Mouse (Mus musculus): ENCODE measurements around the gene Cdc37l1. TPM values are rescaled to one million over a fixed set of nuclear protein-coding genes. Genes with fewer than 3 reads are reported as not detected.

Cdc37l1 gene
- total and polyA plus RNA-seq, 3 experiments: 17.2 to 27.7 TPM; not detected in 1

- Histone ChIP-seq H3K27me3 (ENCODE audit: control insufficient read depth in 1 of 2, insufficient read depth in 2 of 2, low read length in 2 of 2) (no peaks in the 10 kb centered on the region), H3K27ac (ENCODE audit: control insufficient read depth, low read depth, low read length) (no peak overlapping the region), H3K9me3 (replicated peaks; ENCODE audit: insufficient read depth, low read length) (no peaks in the 10 kb centered on the region), H3K79me2 (ENCODE audit: control insufficient read depth, insufficient read depth, low read length, poor library complexity) (peaks cover 28% of the 10 kb centered on the region), H3K36me3 (ENCODE audit: control insufficient read depth in 1 of 2, insufficient read depth in 2 of 2, low read length in 2 of 2) (peaks cover 0 to 13% of the 10 kb centered on the region in 2 experiments; a peak in 3 of 4 replicates), H3K4me1 (ENCODE audit: control insufficient read depth in 1 of 2, insufficient read depth in 2 of 2, low read length in 2 of 2) (peaks cover 2 to 4% of the 10 kb centered on the region in 2 experiments; a peak in 3 of 4 replicates), H3K4me3 (ENCODE audit: control insufficient read depth in 1 of 2, insufficient read depth in 1 of 2, low read depth in 2 of 2, low read length in 2 of 2) (no peak overlapping the region), H3K9ac (ENCODE audit: control insufficient read depth, low read depth, low read length, poor library complexity, severe bottlenecking) (no peak overlapping the region)
- TF ChIP-seq MAFK (IDR thresholded peaks at IDR 0.05; ENCODE audit: borderline replicate concordance, low read depth, low read length) (no peak), ZKSCAN1 (IDR thresholded peaks at IDR 0.05; ENCODE audit: low read depth, low read length) (no peak), USF2 (IDR thresholded peaks at IDR 0.05; ENCODE audit: borderline replicate concordance in 1 of 2, insufficient read depth in 1 of 2, low read depth in 1 of 2, low read length in 2 of 2) (no peak), NELFE (IDR thresholded peaks at IDR 0.05; ENCODE audit: low read depth, low read length) (no peak), HCFC1 (IDR thresholded peaks at IDR 0.05; ENCODE audit: low read depth, low read length) (no peak), EP300 (IDR thresholded peaks at IDR 0.05; ENCODE audit: low read depth in 1 of 2, low read length in 2 of 2) (no peak), USF1 (IDR thresholded peaks at IDR 0.05; ENCODE audit: low read depth, low read length) (no peak), MXI1 (IDR thresholded peaks at IDR 0.05; ENCODE audit: low read depth, low read length) (no peak), ZMIZ1 (IDR thresholded peaks at IDR 0.05; ENCODE audit: low read depth, low read length) (no peak), POLR2AphosphoS5 (IDR thresholded peaks at IDR 0.05; ENCODE audit: borderline replicate concordance, low read depth, low read length) (no peak), POLR2A (IDR thresholded peaks at IDR 0.05; ENCODE audit: control insufficient read depth in 1 of 2, insufficient read depth in 1 of 2, low read depth in 1 of 2, low read length in 2 of 2, poor library complexity in 1 of 2) (no peak), ZC3H11A (IDR thresholded peaks at IDR 0.05; ENCODE audit: low read depth, low read length) (no peak), E2F4 (IDR thresholded peaks at IDR 0.05; ENCODE audit: borderline replicate concordance, low read depth, low read length) (no peak), GATA1 (IDR thresholded peaks at IDR 0.05; ENCODE audit: low read depth, low read length) (no peak), CHD1 (IDR thresholded peaks at IDR 0.05; ENCODE audit: low read depth, low read length) (no peak), SMC3 (IDR thresholded peaks at IDR 0.05; ENCODE audit: low read depth, low read length) (no peak), ELF1 (IDR thresholded peaks at IDR 0.05; ENCODE audit: low read depth, low read length) (no peak), NRF1 (IDR thresholded peaks at IDR 0.05; ENCODE audit: insufficient read depth, low read depth, low read length, poor library complexity, severe bottlenecking) (no peak), CTCF (IDR thresholded peaks at IDR 0.05 in 2 of 3, conservative IDR thresholded peaks at IDR 0.05 in 1 of 3; ENCODE audit: control insufficient read depth in 1 of 3, insufficient read depth in 1 of 3, low read depth in 2 of 3, low read length in 3 of 3, poor library complexity in 1 of 3, severe bottlenecking in 1 of 3) (no peak), TBP (IDR thresholded peaks at IDR 0.05; ENCODE audit: low read depth, low read length) (no peak)
- no peak for DNase-seq (ENCODE audit: low read depth, low spot score)
Observed at GRCm38 (mm10) chr19:29042647-29043046, 52.5 kb downstream of the Cdc37l1 start.

- peaks cover 4 to 10% of the 10 kb centered on the region in 2 experiments for H3K4me1 ChIP-seq (ENCODE audit: control insufficient read depth in 1 of 2, insufficient read depth in 2 of 2, low read length in 2 of 2)
Observed at GRCm38 (mm10) chr19:29044353-29044768, 54.2 kb downstream of the Cdc37l1 start.

More at GRCm38 (mm10) chr19:29044353-29044768, 54.2 kb downstream of the Cdc37l1 start:
- TF ChIP-seq MYB (IDR thresholded peaks at IDR 0.05; ENCODE audit: low read depth, low read length): no peak
- no peak for TF ChIP-seq MYC (IDR thresholded peaks at IDR 0.05; ENCODE audit: low read depth, low read length)
- no peak for TF ChIP-seq NRF1 (IDR thresholded peaks at IDR 0.05; ENCODE audit: insufficient read depth, low read depth, low read length, poor library complexity, severe bottlenecking)
- Histone ChIP-seq H3K9me3 (replicated peaks; ENCODE audit: insufficient read depth, low read length) (no peaks in the 10 kb centered on the region), H3K36me3 (ENCODE audit: control insufficient read depth in 1 of 2, insufficient read depth in 2 of 2, low read length in 2 of 2) (peaks cover 0 to 15% of the 10 kb centered on the region in 2 experiments; a peak in 2 of 4 replicates), H3K9ac (ENCODE audit: control insufficient read depth, low read depth, low read length, poor library complexity, severe bottlenecking) (no peak overlapping the region), H3K27me3 (ENCODE audit: control insufficient read depth in 1 of 2, insufficient read depth in 2 of 2, low read length in 2 of 2) (no peaks in the 10 kb centered on the region), H3K27ac (ENCODE audit: control insufficient read depth, low read depth, low read length) (no peak overlapping the region), H3K4me3 (ENCODE audit: control insufficient read depth in 1 of 2, insufficient read depth in 1 of 2, low read depth in 2 of 2, low read length in 2 of 2) (no peak overlapping the region), H3K79me2 (ENCODE audit: control insufficient read depth, insufficient read depth, low read length, poor library complexity) (peaks cover 34% of the 10 kb centered on the region)
- no peak for DNase-seq (ENCODE audit: low read depth, low spot score)
